Mouse (Mus musculus): ENCODE results near the gene 2010300C02Rik.
A peak's percentile ranks its signal among the peaks of the same experiment; 100 is the strongest.
"Not testable (repeated sequence)": the region's sequence is repeated elsewhere in the genome, so short reads cannot be mapped to it uniquely, and the experiment has no call there.

The 2010300C02Rik gene

GRCm38 (mm10) chr1:37719761-37720640 lies at the start of gene 2010300C02Rik:
Gene 2010300C02Rik, minus strand, starts transcription at chr1:37720085.
- peak; percentile 77 for DNase-seq (ENCODE audit: inconsistent ontology term)

DNA sequence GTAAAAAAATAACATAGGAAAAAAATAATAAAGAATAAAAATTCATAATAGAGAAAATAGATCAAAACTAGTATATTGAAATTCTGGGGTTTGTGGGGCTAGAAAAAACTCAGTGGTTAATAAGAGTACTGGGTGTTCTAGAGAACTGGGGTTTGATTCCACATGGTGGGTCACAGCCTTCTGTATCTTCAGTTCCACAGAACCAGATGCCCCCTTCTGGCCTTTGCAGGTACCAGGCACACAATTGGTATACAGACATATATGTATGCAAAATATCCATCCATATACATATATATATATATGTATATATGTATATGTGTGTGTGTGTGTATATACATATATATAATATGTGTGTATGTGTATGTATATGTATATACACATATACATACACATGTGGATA lies 39.5 kb upstream of the 2010300C02Rik start:
- DNase-seq (ENCODE audit: inconsistent ontology term): no peak

- peak; percentile 36 for DNase-seq (ENCODE audit: inconsistent ontology term)
These were observed 24.9 kb upstream of the 2010300C02Rik start for GRCm38 (mm10) chr1:37744650-37745259.

DNA sequence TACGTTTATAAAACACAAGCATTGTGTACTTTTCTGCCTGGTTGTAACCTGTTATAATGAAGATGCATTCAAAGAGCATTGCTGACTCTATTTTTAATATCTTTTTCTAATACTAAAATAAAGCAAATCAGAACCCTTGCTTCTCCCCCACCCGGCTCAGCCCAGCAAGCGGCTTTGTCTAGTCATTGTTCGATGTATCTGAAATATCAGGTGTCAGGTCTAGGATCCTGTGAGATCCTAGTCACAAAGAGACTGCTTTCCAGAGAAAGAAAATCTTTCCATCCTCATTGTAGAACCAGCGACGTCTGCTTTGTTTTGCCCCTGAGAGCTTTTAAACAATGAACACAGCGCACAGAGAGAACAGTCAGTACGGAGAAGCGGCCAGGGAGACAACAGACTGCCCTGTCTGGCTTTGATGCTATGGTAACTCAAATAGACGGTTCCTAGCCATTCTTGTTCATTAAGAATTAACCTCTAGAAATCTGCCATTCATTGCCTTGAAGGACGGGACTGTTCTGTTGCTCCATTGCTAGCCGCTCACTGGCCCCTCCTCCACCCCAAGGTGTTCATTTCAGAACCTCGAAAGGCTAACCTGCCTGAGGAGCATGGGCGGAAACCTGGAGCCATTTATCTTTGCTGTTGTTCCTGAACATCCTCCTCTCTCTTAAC lies 22.9 kb upstream of the 2010300C02Rik start:
- DNase-seq (ENCODE audit: inconsistent ontology term): peak; percentile 8

DNA sequence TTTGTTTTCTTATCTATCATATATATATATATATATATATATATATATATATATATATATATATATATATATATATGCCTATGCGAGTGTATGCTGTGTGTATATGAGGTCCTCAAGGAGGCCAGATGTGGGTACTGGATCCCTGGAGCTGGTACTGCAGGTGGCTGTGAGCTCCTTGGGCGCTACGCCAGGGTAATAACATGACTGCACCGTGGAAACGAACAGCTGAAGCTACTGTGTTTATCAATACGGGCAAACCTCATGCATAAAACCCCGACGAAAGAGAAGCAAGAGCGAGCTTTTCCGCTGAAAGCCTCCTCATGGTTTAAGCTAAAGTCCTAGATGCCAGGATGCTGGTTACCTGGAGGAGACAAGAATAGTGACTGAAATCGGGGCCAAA lies 22.2 kb upstream of the 2010300C02Rik start:
- no peak for DNase-seq (ENCODE audit: inconsistent ontology term)

- DNase-seq (ENCODE audit: inconsistent ontology term): no peak
These were observed 20.4 kb upstream of the 2010300C02Rik start for GRCm38 (mm10) chr1:37740161-37740802.

- DNase-seq (ENCODE audit: inconsistent ontology term): no peak
These were observed 19.0 kb upstream of the 2010300C02Rik start for GRCm38 (mm10) chr1:37738895-37739294.

- no peak for DNase-seq (ENCODE audit: inconsistent ontology term)
These were observed 17.2 kb upstream of the 2010300C02Rik start for GRCm38 (mm10) chr1:37737045-37737444.

- no peak for DNase-seq (ENCODE audit: inconsistent ontology term)
These were observed 16.0 kb upstream of the 2010300C02Rik start for GRCm38 (mm10) chr1:37735932-37736331.

DNA sequence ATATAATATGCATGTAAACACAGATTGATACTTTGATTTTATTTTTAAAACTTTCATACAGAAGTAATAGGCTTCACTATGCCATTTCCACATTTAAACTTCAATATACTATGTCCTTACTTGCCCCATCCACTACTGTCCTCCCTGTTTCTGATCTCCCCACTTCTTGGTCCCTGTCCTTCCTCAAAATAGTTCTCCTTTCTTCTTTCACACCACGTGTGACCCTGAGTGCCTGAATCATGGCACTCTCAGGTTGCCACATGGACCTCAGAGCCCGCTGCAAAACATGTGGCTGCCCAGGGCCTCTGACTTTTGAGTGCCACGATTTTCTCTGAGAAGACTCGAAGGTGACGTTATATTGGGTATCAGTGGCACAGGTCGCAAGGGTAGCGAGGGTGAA lies 15.0 kb upstream of the 2010300C02Rik start:
- DNase-seq (ENCODE audit: inconsistent ontology term): no peak

DNA sequence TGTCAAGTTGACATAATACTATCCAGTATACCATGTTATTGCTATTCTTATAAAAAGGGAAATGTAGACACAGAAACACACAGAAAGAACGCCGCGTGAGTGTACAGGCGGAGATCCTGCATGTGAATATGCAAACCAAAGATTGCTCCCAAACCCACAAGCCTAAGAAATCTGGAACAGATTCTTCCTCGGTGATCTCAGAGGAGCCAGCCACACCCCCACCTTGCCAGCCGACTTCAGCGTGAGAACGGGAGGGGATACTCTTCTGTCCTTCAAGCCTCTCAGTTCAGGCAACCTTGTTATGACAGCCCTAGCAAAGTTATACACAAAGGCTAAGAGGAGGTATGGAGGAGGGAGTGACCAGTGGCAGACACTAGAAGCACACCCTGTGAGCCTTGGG lies 9.5 kb upstream of the 2010300C02Rik start:
- no peak for DNase-seq (ENCODE audit: inconsistent ontology term)

- no peak for DNase-seq (ENCODE audit: inconsistent ontology term)
These were observed 8.2 kb upstream of the 2010300C02Rik start for GRCm38 (mm10) chr1:37728053-37728452.

- DNase-seq (ENCODE audit: inconsistent ontology term): no peak
These were observed 7.3 kb upstream of the 2010300C02Rik start for GRCm38 (mm10) chr1:37727186-37727585.

- no peak for DNase-seq (ENCODE audit: inconsistent ontology term)
These were observed 6.5 kb upstream of the 2010300C02Rik start for GRCm38 (mm10) chr1:37726426-37726825.

DNA sequence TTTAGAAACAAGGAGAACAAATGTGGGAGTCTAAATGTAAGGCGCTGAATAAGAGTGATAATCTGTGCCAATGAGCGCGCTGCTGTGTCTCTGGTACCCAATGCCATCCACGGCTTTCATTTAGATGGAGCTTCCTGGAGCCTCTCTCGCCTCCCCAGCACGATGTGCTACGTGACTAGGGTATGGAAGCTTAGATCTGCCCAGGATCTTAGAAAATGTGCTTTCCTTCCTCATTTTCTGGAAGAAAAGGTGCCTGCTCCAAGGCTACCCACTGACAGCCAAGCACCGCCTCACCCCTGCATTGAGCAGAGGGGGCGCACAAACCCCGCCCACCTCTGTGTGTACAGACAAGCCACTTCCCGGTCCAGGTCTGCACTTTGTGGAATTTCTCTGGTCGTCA lies 6.0 kb upstream of the 2010300C02Rik start:
- no peak for DNase-seq (ENCODE audit: inconsistent ontology term)

DNA sequence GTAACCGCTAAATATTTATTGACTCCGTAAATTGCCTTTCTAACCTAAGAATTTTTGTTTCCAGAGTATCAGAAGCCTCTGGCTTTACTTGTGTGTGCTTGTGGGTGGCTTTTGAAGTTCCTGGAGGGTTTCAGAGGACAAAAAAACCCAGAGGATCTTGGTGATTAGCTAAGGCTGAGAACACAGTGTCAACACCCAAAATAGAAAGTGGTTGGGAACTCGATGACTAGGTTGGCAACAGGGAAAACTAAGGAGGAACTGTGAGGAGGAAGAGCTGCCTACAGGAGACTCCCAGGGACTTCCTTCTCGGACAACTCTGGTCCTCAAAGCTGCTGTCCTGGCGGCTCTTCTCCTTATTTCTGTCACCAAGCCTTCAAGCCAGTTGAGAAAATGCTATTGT lies 1.2 kb upstream of the 2010300C02Rik start:
- no peak for DNase-seq (ENCODE audit: inconsistent ontology term)

DNA sequence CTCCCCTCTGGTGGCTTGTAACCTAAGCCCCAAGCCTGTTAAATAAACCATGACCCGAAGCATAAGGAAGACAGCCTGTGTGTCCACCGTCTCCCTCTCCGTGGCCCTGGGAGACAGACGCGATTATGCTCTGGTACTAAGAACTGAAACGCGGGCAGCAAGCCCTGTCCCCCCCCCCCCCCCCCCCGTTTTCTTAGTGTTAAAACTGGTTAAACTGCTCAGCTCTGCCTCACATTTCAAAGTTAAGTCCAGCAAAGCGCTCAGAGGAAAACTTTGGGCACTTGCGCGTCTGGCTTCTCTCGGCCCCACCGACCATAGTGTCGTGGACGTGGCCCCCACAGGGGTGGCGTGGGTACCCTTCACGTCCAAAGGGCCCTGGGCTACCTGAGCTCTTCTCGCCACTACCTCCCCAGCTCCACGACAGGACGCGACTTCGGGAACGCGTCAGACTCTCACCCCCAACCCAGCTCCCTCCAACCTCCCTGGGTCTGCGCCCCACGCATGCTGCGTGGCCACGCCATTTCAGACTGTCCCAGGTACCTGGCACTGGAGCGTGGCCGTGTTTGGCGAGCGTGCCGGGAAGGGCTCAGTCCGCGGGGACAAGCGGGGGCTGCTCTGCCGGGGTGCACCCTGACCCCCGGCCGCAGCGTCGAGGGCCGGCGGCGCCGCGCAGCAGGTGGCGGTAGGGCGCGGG lies 708 bp downstream of the 2010300C02Rik start:
- DNase-seq (ENCODE audit: inconsistent ontology term): no peak

DNA sequence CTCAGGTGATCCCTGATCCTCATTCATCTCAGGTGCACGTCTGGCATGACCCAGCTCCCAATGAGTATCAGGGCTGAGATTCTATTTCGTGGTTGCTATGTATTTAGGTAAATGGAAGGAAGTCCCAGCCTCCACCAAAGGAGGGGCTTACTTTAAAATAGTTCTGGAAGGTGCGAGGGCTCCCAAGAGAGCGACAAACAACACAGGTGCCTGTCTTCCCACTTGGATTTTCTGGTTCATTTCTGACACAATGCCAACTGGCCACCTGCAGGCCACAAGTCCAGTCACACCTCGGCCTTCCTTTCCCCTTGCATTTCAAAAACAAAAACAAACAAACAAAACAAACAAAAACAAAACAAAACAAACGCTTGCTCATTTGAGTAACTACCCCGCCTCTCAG lies 1.4 kb downstream of the 2010300C02Rik start:
- DNase-seq (ENCODE audit: inconsistent ontology term): no peak

GRCm38 (mm10) chr1:37717415-37718195 lies 2.3 kb downstream of the 2010300C02Rik start:
- no peak for DNase-seq (ENCODE audit: inconsistent ontology term)

DNA sequence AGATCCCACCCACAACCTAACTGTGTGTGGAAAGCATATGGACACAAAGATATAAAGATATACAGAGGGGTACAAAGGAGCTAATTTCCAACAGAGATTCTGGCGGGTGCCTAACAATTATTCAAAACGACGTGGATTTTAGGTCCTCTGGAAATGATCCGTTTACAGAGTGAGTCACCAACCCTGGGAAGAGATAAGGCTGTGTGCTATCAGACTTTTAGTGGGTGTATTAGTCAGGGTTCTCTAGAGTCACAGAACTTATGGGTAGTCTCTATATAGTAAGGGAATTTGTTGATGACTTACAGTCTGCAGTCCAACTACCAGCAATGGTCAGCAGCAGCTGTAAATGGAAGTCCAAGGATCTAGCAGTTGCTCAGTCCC lies 7.5 kb downstream of the 2010300C02Rik start:
- DNase-seq (ENCODE audit: inconsistent ontology term): not testable (repeated sequence)
